Mouse (Mus musculus) ovary, adult 18-20 months (tissue): ENCODE measurements around the gene Ppp1r1b.

Experiments
- DNase-seq: peaks from one replicate; pipeline ENCODE4 v3.0.0; 2022; ENCODE audit warnings: low spot score, mixed read lengths

Ppp1r1b gene

DNA sequence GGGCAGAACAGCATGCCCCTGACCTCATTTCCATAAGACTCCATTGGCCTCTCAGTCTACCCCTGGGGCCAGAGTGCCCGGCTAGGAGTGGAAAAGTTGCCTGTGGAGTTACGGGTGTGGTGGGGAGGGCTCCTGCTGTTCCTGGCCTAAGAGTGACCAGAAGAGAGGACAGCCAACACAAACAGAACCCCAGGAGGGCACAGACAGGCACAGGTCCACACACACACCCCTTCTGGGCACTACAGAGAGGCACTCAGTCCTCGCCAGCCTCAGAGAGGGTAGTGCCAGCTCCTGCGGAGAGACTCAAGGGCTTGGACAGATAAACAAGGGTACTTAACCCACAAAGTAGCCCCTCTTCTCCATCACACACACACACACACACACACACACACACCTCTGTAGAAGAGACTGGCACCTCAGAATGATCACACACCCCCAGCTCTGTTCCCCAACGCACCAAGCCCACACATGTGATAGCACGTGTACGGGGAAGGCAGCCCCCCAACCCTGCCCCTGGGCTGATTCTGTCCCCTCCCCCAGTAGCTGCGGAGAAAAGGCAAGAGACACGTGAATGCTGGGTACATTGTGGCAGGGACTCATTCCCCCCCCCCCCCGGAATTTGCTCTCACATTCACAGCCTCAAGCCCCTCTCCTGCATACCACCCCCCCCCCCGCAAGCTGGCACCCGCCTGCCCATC is 670 bp upstream of the Ppp1r1b start:
- DNase-seq: no peak

DNA sequence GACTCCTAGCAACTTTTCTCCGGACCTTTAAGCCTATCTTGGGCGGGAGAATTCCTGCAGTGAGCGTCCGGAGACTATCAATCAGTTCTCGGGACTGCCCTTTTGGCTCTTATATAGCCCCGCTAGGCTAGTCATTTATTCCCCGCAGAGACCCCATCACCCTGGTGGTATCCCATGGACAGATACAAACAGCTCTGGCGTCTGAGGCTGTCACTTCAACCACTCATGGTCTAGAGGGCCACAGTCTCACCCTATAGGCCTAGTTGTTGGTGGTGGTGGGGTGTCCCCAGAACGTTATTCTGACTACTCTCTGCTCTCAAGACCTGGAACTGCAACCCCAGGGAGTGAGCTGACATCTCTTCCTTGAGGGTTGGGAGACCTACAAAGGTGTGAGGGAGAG is 1.1 kb downstream of the Ppp1r1b start:
- DNase-seq: no peak

DNA sequence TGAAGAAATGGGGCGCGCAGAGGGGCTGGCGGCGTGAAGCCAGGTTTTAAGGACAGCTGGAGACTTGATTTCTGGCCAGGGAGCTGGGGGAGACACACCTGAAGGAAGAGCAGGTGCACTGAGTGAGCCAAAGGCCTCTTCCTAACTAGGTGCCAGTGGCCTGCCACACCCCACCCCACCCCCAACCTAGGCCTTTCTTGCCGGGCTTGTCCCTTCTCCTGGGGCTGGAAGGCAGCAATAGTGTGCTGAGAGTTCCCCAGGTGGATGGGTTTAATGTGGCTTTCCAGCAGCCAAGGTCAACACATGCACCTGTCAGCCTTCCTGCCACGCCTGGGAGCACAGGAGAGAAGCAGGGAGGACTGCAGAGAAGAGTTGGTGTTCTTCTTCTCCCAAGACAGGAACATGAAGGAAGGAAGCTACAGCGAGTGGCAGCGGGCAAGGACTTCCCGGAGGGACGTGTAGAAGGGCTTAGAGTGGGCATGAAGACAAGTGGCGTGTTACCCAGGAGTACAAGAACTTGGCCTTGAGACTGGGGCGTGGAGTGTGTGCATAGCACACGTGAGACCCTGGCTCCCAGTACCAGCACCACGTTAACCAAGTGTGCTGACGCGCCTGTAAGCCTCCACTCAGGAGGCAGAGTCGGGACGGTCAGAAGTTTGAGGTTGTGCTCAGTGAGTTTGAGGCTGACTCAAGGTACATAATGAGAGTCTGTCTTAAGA is 4.2 kb downstream of the Ppp1r1b start:
- no peak for DNase-seq

DNA sequence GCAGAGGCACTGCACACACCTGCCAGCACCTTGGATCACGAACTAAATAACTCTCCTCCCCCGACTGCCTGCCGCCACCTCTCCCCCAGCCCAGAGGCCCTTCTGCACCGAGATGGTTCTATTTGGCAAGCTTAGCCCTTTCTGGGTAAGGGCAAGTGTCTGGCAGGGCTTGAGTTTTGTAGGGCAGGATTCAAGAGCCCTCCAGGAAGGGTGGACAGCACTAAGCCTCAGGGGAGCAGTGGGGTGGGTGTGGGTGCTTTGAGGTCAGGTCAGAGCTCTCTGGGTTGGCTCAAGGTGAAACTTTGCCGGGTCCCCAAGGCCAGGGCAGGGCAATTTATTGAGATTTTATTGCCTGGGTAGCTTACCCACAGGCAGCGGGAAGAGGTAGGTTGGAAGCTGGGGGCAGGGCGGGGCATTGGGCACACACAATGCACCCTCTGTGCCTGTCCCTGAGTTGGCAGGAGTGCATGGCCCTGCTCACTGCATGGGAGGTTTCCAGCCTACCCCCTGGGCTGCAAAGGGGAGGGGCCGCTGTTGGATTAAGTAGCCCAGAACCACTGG is 5.5 kb downstream of the Ppp1r1b start:
- DNase-seq: peak; percentile 39

DNA sequence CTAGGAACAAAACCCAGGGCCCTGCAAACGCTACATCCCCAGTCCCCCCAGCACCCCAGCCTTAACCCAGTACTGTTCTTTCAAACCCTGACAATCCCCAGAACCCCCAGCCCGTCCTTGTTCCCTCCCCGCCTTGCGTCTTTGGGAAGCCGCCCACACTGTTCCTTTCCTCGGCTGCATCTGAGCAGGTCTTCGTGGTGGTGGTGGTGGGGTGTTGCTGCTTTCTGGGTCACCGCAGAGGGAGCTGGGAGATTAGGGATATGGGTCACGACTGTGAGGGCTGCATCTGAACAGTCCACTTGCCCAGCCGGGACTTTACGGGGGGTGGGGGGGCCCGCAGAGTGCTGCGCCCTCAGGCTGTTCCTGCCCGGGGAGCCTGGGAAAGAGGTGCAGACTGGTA is 6.2 kb downstream of the Ppp1r1b start:
- no peak for DNase-seq

DNA sequence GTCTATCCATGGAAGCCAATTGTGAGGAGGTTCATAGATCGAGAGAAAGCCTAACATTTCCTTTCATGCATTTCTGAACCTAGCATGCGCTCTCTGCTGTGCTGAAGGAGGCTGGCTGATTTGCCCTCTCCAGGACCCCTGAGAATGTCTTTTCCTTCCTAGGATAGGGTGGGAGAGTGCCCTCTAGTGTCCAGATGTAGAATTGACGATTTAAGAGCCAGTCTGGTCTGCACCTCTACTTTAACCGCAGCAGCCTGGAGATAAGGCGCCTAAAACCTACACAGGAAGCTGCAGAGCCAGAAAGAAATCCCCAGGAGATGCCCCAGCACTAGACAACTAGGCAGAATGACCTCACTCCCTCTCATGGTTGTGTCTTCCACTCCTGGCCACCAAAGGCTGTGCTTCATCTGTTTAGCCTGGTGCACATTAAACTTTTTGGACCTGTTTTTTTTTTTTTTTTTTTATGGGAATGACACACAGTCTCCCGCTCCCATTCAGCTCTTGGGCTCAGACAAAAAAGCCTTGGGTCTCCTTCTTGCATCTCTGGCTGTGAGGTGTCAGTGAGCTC is 7.6 kb downstream of the Ppp1r1b start:
- DNase-seq: no peak

DNA sequence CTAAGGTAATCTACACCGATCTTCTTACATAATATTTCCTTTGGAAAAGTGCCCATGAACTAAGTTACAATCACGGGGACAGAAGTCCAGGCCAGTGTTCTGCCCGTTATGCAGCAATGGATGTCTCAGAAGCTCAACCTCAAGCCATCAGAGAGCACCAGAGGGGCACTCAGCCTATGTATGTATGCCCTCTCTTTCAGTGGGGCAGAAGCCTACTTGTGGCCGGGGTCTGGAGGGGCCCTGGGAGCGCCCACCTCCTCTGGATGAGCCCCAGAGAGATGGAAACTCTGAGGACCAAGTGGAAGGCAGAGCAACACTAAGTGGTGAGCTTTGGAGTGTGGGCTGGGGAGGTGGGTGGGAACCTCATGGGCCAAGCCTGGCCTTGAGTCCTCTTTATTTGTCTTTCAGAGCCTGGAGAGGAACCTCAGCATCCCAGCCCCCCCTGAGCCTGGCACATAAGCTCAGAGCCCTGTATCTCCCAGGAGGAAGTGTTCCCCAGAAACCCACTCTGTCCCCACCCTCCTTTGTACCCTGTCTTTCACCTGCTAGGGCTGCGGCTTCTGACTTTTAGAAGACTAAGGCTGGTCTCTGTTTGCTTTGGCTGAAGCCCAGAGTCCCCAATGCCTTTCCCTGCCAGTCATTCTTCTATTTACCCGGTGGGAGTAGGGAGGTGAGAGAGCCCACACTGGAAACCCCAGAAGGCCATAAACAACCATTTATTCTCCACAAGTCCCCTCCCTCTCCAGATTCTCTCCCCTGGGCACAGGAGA is 8.6 kb downstream of the Ppp1r1b start:
- DNase-seq: no peak

DNA sequence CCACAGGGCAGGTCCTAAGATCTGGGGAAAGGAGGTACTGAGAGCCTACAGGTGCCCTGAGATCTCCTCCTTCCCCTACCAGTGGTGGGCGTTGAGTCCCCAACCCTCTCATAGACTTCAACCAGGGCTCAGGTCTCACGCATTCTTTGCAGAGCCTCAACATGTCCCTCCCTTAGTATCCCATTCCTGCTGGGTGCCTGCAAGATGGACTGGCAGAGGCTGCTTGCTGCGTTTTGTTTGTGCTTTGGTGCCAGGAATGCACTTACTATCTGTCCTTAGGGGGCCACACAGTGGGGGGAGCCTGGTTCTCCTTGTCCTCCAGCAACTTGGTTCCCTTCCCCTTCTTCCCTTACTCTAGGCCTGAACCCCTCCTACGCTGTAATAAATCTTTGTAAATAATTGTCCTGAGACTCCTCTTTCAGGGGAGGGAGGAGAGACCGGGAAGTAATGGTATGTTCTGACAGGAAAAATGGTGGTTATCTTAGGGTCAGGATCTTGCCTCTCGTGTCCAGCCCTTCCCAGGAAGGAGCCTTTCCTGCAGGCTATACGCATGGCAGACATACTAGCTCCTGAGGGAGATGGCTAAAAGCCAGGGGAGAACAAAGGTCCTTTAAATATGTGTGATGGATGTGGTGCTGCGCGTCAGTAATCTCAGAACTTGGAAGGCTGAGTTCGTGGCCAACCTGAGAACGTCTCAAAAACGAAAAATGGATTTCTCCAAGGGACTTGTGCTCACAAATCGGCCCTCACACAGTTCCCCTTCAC is 9.4 kb downstream of the Ppp1r1b start:
- DNase-seq: no peak

DNA sequence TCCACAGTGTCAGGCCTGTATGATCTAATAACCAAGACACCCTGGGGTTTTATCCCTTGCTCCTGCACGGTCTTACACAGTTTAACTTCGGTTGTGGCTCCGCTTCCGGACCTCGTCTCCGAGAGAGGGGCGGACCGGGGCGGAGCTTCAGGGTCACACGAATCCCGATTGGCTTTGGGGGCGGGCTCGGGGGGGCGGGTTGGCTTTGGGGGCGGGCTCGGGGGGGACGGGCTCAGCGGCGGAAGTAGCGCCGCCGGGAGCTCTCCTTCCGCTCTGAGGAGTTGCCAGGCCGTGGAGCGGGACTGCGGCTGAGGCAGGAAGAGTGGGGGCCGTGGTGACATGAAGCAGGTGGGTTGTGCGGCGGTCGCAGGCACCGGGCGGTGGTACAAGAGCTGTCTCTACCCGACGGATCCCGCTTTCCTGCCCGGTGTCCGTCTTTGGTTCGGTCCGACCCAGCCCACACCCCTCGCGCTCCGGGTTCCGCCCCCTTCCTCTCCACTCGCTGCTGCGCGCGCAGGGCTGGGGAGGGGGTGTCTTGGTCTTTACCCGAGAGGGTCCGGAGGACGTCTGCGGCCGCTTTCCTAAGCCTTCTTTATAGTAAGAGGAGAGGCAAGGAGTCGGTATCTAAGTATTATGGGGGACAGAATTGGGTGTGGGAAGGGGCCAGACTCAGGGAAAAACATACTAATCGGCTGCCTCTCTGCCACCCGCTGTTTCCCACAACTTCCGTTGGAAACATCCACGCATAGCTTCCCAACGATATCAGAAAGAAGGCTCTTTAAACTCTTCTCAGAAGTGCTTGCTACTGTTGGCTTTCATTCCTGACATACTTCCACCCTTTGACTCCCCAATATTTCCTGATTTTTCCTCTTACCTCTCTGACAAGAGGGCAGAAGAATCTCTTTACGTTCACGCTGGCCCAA is 10.2 kb downstream of the Ppp1r1b start, which contains the start of gene Stard3:
Gene Stard3 (plus strand): TSS at position 208 of the 923 bp plus-strand sequence.
- peak; percentile 84 for DNase-seq

DNA sequence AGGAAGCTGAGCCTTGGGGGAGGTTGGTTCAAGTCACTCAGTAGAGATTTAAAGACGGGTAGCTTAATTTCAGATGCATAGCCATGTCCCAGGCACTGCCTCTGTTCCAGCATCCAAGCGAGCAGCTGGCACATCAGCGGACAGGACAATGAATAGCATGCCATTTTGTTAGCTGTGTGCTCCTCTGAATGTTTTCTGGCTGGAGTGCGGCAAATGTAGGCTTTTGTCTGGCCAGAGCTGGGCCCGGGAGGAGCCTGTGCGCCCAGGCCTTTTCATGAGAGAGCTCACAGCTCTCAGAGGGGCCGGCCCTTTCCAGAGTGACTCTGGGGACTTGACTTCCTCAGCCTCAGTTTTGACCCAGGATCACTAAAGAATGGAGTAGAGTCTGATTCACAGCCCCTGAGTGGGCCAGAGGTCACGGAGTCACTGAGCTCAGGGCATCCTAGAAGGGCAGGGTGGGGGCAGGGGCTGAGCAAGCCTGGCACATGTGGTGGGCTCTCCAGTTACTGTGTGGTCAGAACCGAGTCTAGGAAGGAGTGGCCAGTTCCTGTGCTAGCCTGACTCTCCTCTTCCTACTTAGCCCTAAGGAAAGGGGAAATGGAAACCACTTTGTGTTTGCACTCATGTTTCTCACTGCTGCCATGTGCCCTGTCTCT is 12.8 kb downstream of the Ppp1r1b start:
- no peak for DNase-seq

DNA sequence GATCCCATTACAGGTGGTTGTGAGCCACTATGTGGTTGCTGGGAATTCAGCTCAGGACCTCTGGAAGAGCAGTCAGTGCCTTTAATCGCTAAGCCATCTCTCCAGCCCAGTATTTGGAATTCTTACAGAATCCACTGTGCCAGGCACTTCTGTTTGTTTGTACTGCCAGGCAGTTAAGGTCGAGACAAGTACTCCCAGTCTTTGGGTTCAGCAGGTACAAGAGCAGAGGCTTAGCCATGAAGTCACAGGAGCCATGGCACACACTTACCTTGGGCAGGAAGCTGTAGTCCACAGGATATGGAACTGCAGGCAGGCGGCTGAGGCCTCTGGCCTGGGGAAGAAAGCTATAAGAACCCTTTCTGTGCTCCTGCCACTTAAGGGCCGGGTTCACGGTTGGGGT is 15.6 kb downstream of the Ppp1r1b start:
- DNase-seq: no peak

DNA sequence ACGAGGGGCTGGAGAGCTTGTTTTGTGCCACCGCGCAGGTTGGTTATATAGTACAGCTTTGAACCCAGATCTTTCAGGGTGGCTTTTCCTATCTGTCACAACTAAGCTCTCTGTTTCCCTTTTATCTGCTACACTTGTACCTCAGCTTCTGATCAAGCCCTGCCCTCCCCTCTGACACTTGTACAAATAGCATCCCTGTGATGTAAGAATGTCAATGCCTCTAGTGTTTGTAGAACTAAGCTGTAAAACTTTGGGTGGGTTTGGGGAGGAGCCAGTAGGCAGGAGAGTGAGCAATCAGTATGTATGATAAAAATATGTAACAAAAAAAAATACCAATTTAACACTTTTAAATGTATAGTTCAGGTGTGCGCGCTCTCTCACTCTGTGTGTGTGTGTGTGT is 16.2 kb downstream of the Ppp1r1b start:
- DNase-seq: no peak

DNA sequence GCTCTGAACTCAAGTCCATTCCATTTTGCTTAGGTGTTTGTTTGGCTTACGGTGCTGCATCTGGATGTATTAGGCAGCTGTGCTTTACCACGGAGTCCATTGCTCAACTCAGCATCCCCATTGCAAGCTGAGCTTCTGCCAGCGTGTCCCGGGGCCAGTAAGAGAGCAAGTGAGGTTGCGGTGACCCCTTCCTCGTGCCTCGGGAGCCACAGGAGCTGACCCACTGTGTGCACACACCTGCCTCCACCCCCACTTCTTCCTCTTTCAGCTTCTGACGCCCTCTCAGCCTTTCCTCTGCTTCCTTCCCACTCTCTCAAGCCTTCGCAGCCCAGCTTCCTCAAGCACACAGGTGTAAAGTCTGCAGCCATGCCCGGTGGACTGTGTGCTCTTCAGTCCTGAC is 18.1 kb downstream of the Ppp1r1b start:
- no peak for DNase-seq

DNA sequence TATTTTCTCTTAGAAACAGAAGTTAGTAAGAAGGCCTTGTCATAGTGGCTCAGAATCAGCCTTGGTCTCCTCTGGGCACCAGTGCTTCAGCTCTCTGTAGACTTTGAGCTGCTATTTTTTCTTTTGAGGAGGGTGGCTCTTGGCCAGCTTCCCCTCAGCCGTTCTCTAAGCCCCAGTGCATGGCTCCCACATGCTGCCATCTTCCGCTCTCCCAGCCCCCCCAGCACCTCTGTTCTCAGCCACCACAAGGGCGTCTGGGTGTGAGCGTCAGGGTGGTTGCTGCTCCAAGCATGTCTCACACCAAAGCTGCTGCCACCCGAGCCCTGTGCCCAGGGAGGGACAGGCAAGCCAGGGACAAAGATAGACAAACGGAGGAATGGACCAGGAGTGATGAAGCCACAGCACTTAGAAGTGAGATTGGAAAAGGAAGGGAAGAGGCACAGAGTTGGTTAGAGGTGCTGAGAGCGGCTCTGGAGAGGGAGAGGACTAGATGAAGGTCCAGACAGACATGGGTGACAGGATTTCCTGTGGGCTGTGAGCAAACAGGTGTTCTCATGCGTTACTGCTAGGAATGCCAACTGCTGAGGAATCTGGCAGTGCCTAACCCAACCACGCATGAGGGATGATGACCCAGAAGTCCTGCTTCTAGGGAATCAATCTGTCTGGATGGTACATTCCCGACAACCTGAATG is 19.1 kb downstream of the Ppp1r1b start:
- DNase-seq: no peak

DNA sequence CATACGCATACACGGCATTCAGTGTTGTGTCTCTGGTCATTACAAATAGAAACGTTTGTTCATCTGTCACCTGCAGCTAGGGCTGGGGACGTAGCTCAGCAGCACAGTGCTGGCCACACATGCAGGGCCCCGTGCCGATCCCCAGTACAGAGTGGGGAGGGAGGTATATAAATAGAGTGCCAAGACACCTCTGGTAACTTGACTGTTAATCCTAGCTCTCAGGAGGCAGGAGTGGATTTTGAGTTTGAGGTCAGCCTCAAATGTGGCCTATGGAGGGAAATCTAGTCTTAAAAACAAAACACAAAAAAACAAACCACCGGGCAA is 19.6 kb downstream of the Ppp1r1b start:
- DNase-seq: no peak

DNA sequence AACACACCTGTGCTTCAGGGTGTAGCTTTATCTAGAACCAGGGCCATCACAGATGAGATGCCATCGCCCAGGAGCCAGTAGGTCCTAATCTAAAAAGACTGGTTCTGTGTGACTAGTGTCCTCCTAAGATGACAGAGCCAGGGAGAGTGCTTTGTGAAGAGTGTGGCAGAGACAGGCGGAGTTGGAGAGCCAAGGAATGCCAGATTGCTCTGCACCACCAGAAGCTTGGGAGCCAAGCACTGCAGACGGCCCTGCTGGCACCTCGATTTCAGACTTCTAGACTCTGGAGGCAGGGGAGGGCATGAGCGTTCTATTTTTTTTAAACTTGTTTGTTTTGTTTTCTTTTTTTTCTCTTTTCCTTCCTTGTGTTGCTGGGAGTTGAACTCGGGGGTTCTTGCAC is 21.1 kb downstream of the Ppp1r1b start:
- DNase-seq: no peak

DNA sequence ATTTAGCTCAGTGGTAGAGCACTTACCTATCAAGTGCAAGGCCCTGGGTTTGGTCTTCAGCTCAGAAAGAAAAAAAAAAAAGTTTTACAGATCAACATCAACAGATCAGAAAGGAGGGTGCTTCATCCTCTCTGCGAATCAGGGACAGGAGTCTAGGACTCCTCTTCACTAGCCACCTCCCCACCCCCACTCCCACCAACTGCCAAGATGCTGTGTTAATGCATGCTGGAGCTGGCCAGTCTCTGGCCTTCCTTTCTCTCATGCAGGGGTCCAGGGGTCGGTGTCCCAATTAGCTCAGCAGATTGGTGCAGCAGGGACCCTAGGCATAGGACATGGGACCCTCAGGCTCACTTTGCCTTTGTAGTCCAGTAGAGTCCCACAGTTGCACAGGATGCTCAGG is 22.4 kb downstream of the Ppp1r1b start:
- no peak for DNase-seq

DNA sequence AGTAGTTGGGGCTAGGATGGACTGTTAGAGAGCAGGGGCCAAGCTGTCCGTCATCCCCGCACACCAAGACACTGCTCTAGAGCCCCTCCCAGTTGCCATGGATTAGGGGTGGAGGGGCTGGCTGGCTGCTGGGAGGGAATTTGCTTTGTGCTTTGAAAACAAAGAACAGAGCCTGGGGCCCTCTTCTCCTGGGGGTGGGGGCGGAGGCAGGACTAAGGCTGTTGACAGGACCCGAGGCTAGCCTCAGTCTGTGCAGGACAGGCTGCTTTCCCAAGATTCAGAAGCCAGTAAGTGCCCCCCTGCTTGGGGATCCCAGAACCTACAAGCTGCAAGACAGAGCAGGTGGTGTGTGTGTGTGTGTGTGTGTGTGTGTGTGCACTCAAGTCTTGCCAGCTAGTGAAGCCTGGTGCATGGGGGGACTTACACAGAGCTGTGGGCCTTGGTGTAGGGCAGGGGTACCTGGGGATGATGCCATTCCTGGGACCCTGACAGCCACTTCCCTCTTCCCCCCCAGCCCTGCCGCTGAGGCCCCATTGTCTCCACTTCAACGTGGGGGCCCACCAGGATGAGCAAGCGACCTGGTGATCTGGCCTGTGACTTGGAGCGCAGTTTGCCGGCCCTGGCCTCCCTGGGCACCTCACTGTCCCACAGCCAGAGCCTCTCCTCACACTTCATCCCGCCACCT is 23.5 kb downstream of the Ppp1r1b start:
- DNase-seq: no peak

DNA sequence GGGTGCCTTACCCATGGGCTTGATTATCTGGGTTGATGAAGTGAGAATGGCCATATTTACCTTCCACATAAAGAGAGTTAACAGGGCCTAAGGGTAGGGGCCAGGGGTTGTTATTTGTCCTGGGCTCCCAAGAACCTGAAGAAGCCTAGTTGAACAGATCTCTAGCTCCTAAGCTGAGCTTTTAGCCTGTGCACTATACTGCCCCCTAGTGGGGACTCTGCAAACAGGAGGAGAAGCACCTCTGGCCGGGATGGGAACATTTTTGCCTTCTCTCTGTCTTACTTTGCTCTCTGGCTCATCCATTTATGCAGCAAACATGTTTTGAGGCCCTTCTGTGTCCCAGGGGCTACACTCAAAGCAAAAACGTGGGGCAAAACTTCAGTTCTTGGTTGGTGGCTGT is 24.2 kb downstream of the Ppp1r1b start:
- no peak for DNase-seq
